Mouse (Mus musculus): ENCODE measurements around the gene Bcl11b. TPM values are rescaled to one million over a fixed set of nuclear protein-coding genes. Genes with fewer than 3 reads are reported as not detected.
A peak's percentile ranks its signal among the peaks of the same experiment; 100 is the strongest.

The Bcl11b gene
- polyA plus RNA-seq, 1 experiment, result 6.4 TPM

GRCm38 (mm10) chr12:107975479-107975896, 27.9 kb downstream of the Bcl11b start:
- DNase-seq (ENCODE audit: low read depth, low spot score), result no peak
- 82% methylated on average over 10 of the region's 10 CpGs for WGBS

DNA sequence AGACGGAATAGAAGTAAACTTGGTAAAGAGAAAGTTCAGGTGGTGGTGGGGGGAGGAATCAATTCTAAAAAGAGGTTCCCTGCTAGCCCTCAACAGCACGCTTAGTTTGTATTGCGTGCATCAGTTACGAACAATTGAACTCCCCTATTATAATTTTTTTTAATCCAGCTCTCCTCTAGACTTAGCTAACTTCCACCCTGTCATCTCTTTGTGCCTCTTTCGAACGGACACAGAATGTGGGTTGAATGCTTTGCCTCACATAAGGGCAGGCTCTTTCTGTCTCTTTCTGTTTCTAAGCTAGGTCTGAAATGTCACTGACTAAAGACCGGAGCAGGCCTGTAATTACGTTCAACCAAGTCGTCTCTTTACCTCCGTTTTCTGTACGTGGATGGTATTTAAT, 28.9 kb downstream of the Bcl11b start:
- WGBS, result 90% methylated on average over 11 of the region's 11 CpGs
- no peak for DNase-seq (ENCODE audit: low read depth, low spot score)

DNA sequence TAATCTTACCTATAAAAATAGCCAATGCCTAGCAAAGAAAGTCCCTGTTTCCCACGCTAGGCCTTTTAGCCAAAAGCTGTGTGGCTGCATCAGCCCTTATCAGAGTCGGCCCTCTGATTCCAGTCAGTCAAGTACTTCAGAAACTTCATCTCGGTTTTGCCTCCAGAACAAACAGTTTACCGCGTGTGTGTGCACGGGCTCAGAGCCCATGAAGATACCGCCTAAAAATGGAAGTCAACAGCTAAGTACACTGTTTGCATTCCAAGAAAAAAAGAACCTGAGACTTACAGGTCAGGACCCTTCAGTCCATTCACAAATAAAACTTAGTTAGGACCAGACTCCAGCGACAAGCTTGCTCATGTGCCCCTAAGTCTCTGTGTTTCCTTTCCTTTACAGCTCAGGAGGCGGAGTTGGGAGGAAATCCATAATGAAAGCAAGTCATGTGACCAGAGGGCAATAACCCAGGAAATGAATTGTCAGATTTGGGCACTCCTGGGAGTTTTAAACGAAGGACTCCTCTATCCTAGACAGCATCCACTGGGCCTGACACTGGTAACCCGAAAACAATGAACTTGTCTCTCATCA, 29.8 kb downstream of the Bcl11b start:
- DNase-seq (ENCODE audit: low read depth, low spot score), result peak; percentile 47
- 22% methylated on average over 11 of the region's 11 CpGs for WGBS

- 83% methylated on average over 12 of the region's 12 CpGs for WGBS
- DNase-seq (ENCODE audit: low read depth, low spot score), result no peak
These were observed 32.2 kb downstream of the Bcl11b start for GRCm38 (mm10) chr12:107971081-107971780.

GRCm38 (mm10) chr12:107970637-107971036, 32.8 kb downstream of the Bcl11b start:
- 82% methylated on average over 12 of the region's 12 CpGs for WGBS
- no peak for DNase-seq (ENCODE audit: low read depth, low spot score)

DNA sequence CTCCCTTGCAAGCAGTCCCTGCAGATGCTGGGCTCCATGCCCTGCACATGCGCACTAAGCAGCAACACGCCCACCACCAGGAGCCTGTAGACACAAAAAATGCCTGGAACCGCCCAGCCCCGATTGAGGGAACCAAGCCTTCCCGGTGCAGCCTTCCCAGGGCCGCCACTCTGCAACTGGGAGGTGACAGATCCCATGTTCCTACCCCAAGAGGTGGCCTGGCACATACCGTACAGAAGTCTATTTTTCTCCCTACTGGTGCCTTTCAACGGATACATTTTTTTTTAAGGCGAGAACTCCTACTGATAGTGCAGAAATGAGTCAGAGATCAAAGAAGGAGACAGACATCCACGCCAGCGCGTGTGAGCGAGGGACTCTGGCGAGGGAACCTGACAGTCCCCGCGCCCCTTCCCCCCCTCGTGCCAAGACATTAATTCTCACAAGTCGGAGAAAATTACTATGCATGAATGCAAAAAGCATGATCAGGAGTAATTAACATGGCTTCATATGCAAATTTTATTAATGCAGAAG, 33.5 kb downstream of the Bcl11b start:
- no peak for DNase-seq (ENCODE audit: low read depth, low spot score)
- WGBS, result 75% methylated on average over 18 of the region's 18 CpGs

GRCm38 (mm10) chr12:107969126-107969525, 34.3 kb downstream of the Bcl11b start:
- 83% methylated on average over 8 of the region's 8 CpGs for WGBS
- no peak for DNase-seq (ENCODE audit: low read depth, low spot score)

GRCm38 (mm10) chr12:107968331-107968730, 35.1 kb downstream of the Bcl11b start:
- 86% methylated on average over 3 of the region's 3 CpGs for WGBS
- no peak for DNase-seq (ENCODE audit: low read depth, low spot score)

DNA sequence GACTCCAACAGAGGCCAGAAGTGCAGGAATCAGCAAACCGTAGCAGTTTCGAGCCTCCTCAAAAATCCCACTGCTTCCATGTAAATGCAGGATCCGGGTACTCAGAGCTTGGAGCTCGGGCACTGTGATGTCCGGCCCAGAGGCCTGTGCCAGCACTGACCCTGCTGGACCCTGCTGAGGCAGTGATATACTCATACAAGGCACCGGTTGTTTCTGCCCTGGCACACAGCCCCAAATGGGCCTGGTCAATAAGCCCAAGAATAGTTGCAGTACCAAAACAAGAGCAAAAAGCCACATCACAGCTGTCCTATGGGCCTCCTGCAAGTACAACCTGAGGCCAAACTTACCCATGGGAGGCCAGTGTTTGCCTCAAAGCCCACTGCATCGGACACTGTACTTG, 36.4 kb downstream of the Bcl11b start:
- 88% methylated on average over 7 of the region's 7 CpGs for WGBS
- DNase-seq (ENCODE audit: low read depth, low spot score), result no peak

GRCm38 (mm10) chr12:107965103-107965502, 38.3 kb downstream of the Bcl11b start:
- DNase-seq (ENCODE audit: low read depth, low spot score), result no peak
- WGBS, result 86% methylated on average over 12 of the region's 12 CpGs

- no peak for DNase-seq (ENCODE audit: low read depth, low spot score)
- WGBS, result 81% methylated on average over 14 of the region's 14 CpGs
These were observed 38.9 kb downstream of the Bcl11b start for GRCm38 (mm10) chr12:107964396-107965085.

DNA sequence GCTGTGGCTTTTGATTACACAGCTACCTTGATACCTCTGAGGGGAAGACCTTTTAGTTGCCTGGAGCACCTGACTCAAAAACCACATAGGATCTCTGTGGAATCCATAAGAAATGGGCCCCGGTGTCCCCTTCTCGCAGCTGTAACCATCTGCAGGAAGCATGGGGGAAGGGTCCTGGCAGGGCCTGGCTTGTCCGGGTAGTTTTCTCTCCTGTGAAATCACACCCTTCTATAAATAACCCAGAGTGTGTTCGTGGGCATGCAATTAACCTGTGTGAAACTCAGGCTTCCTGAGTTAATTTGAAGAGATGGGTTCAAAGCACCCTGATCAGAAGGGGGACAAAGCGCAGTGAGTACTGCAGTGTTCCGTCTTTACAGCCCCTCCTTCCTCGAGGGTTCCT, 40.5 kb downstream of the Bcl11b start:
- DNase-seq (ENCODE audit: low read depth, low spot score), result no peak
- WGBS, result 22% methylated on average over 7 of the region's 7 CpGs

DNA sequence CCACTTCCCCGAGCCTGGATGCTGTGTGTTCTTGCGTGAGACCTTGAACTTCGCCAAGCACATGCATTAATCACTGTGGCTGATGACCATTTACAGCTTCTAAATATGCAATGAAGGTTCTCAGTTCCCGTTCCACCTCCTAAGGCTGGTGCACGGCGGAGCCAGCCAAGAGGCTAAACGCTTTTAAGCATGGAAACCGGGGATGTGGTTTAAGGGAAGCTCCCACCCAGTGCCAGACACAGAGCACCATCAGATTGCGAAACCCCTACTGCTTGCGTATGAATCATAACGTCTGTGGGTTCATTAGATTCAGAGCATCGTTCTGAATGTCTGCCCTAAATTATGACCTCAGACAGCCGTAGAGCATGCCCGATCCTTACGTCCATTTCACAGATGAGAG, 41.6 kb downstream of the Bcl11b start:
- WGBS, result 21% methylated on average over 15 of the region's 15 CpGs
- DNase-seq (ENCODE audit: low read depth, low spot score), result no peak

GRCm38 (mm10) chr12:107960789-107961491, 42.5 kb downstream of the Bcl11b start:
- 12% methylated on average over 12 of the region's 12 CpGs for WGBS
- DNase-seq (ENCODE audit: low read depth, low spot score), result peak; percentile 58

GRCm38 (mm10) chr12:107960365-107960764, 43.0 kb downstream of the Bcl11b start:
- DNase-seq (ENCODE audit: low read depth, low spot score), result no peak
- WGBS, result 78% methylated on average over 14 of the region's 14 CpGs

DNA sequence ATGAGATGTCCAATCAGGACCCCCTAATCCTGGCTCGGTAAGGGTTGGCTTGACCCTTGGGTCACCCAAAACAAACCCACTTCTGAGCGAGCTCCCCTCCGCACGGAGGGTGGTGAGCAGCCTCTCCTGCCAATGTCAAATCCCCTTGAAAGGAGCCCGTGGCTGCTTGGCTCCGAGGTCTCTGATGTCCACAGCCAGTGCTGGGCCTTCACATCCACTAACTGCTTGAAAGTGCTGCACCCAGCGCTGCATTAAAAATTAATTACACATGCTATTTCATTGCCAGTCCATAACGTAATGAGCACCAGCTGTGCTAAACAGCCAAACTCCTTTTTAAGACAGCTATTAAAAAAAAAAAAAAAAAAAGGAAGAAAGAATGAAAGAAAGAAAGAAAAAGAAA, 43.5 kb downstream of the Bcl11b start:
- 83% methylated on average over 8 of the region's 8 CpGs for WGBS
- DNase-seq (ENCODE audit: low read depth, low spot score), result no peak

- WGBS, result 47% methylated on average over 16 of the region's 16 CpGs
- no peak for DNase-seq (ENCODE audit: low read depth, low spot score)
These were observed 50.2 kb downstream of the Bcl11b start for GRCm38 (mm10) chr12:107953044-107953684.

DNA sequence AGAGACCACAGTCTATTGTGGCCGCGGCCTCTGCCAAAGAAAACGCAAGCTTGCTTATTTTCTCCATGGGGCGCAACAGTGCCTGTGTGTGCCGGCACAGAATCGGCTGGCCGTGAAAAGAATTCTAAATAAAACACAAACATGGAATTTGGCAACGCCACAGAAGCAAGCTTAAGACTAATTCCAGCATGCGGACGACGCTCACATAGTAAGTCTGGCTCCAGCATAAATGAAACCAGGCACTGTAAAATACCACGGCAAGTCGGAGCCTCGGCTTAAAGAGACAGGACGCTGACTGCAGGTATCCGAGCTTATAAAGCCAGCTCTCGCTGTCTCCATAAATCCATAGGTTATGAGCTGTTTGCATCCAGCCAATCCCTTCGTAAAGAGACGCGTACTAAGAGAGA, 51.1 kb downstream of the Bcl11b start:
- no peak for DNase-seq (ENCODE audit: low read depth, low spot score)
- 63% methylated on average over 20 of the region's 20 CpGs for WGBS

DNA sequence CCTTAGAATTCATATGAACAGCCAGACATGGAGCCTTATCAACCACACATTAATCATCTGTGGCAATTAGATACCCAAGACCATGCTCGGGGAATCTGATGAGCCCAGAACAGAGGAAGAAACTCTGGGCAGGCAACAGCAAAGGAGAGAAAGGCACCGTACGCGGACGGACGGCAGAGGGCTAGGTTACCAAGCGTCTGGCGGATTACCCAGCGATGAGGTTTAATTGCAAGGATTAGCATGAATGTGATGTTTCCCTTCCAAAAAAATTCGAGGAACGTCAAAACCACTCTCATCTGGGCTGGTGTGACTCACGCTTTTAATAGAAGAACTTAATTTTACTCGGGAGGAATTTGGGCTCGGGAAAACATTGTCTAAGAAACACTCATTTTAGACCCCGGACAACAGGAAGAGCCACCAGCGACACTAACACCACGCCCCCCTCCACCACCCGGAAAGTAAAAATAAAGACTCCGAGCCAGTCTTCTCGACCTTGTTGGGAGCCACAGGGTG, 52.7 kb downstream of the Bcl11b start:
- 43% methylated on average over 20 of the region's 20 CpGs for WGBS

More for the DNA sequence above, 52.7 kb downstream of the Bcl11b start:
- no peak for DNase-seq (ENCODE audit: low read depth, low spot score)

Data from large intestine, adult 2 months (tissue).